Mouse (Mus musculus): Measurements from ENCODE around the gene Fam222b. TPM values are rescaled to one million over a fixed set of nuclear protein-coding genes. Genes with fewer than 3 reads are reported as not detected.
"Not testable (repeated sequence)": the region's sequence is repeated elsewhere in the genome, so short reads cannot be mapped to it uniquely, and the experiment has no call there.

Fam222b gene
- polyA plus RNA-seq (2012; rRNA removed) = 12.5 and 15.2 TPM in 2 replicates

DNA sequence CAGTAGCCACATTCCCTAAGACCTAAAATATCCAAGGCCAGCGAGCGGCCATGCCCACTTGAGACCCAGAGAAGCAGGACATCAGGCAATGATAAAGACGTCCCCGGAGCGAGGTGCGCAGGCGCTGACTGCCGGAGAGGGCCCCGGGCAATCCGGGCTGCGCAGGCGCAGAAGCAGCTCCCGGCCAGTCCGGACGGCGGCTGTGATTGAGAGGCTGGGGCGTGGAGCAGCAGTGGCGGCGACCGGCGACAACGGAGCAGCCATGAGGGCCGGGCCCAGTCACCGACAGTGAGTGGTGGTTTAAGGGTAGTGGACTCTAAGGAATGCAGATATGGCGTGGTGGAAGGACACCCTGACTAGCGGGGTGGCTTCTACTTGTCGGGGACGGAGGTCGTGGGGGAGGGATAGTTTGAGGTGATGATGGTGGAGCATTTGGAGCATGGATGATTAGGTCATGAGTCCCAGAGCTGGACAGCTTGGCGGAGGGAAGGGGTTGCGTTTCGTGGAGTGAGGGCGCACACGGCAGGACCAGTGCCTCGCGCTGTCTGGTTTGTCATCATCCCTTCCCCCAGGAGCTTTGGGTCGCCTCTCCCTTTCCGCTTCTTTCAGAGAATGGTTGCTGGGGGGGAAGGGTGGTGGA is at the start of gene Fam222b:
Fam222b (plus strand) TSS at position 157 of the 640 bp plus-strand sequence.
- no peaks in the 10 kb centered on the region for H3K27me3 ChIP-seq (ENCODE audit: control insufficient read depth, insufficient read depth, low read length)
- H3K36me3 ChIP-seq (ENCODE audit: control insufficient read depth, insufficient read depth, low read length) = no peaks in the 10 kb centered on the region
- DNase-seq (ENCODE audit: low read depth in 1 of 2, low spot score in 2 of 2) = peak; percentile 65 to 92
- no peaks in the 10 kb centered on the region for H3K4me1 ChIP-seq (ENCODE audit: control insufficient read depth, insufficient read depth, insufficient read length)
- H3K4me3 ChIP-seq (ENCODE audit: extremely low read depth, insufficient read depth, insufficient read length) = peak within 1 kb of the TSS; percentile 74
- TF ChIP-seq POLR2A (IDR thresholded peaks at IDR 0.05; ENCODE audit: low read depth, low read length) = peak; percentile 68
- TF ChIP-seq CTCF (IDR thresholded peaks at IDR 0.05; ENCODE audit: extremely low read depth, insufficient read depth, insufficient read length, insufficient replicate concordance) = no peak
- peak within 1 kb of the TSS; percentile 23; the same call in 1 of the 2 replicates for H3K27ac ChIP-seq (ENCODE audit: insufficient read depth, low read length)
- WGBS = under 1% methylated on average over 38 of the region's 38 CpGs

DNA sequence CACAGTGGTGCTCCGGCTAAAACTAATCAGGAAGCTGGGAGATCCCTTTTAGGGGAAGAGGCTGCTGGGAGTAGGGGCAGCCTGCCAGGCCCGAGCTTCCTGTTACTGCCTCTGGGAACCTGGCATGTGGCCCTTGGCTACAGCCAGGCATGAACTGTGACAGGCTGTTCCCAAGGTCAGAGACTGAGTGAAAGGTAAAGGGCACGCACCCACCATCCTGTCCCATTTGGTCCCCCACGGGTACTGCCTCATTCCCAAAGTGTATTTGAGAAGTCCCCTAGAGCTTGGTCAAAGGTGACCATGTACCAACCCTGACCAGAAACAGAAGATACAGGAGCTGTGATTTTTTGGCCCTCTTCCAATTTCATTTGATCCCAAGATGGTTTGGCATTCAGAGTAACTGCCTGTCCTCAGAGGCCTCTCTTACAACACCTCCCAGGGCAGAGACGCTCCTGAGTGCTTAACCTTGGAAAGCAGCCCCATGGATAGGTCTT is 49.7 kb upstream of the Fam222b start:
- no peak for DNase-seq (ENCODE audit: low read depth in 1 of 2, low spot score in 2 of 2)
- no peak overlapping the region for H3K27ac ChIP-seq (ENCODE audit: insufficient read depth, low read length)

DNA sequence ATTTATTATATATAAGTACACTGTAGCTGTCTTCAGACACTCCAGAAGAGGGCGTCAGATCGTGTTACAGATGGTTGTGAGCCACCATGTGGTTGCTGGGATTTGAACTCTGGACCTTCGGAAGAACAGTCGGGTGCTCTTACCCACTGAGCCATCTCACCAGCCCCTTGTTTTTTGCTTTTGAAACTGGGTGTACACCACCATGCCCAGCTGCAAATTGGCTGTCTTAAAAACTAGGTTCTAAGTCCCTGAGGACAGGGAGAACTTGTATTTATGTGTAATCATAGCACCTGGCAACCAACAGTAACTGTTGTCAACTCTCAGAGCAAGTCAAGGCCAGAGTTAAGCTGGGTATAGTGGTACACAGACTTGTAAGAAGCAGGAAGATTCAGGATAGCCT is 45.8 kb upstream of the Fam222b start:
- 90% methylated on average over 4 of the region's 4 CpGs for WGBS
- H3K36me3 ChIP-seq (ENCODE audit: control insufficient read depth, insufficient read depth, low read length); H3K4me1 ChIP-seq (ENCODE audit: control insufficient read depth, insufficient read depth, insufficient read length); H3K4me3 ChIP-seq (ENCODE audit: extremely low read depth, insufficient read depth, insufficient read length); H3K27me3 ChIP-seq (ENCODE audit: control insufficient read depth, insufficient read depth, low read length); DNase-seq (ENCODE audit: low read depth in 1 of 2, low spot score in 2 of 2); H3K27ac ChIP-seq (ENCODE audit: insufficient read depth, low read length): not testable (repeated sequence)

More for the DNA sequence above, 49.7 kb upstream of the Fam222b start:
- Histone ChIP-seq H3K4me1 (ENCODE audit: control insufficient read depth, insufficient read depth, insufficient read length) (no peaks in the 10 kb centered on the region), H3K27me3 (ENCODE audit: control insufficient read depth, insufficient read depth, low read length) (no peaks in the 10 kb centered on the region), H3K36me3 (ENCODE audit: control insufficient read depth, insufficient read depth, low read length) (no peaks in the 10 kb centered on the region), H3K4me3 (ENCODE audit: extremely low read depth, insufficient read depth, insufficient read length) (no peak overlapping the region)
- WGBS = 65% methylated on average over 5 of the region's 5 CpGs
- TF ChIP-seq POLR2A (IDR thresholded peaks at IDR 0.05; ENCODE audit: low read depth, low read length) = no peak
- no peak for TF ChIP-seq CTCF (IDR thresholded peaks at IDR 0.05; ENCODE audit: extremely low read depth, insufficient read depth, insufficient read length, insufficient replicate concordance)

GRCm38 (mm10) chr11:78053078-78053477 is 41.4 kb upstream of the Fam222b start:
- 87% methylated on average over 8 of the region's 8 CpGs for WGBS
- TF ChIP-seq POLR2A (IDR thresholded peaks at IDR 0.05; ENCODE audit: low read depth, low read length) (no peak), CTCF (IDR thresholded peaks at IDR 0.05; ENCODE audit: extremely low read depth, insufficient read depth, insufficient read length, insufficient replicate concordance) (no peak)
- no peaks in the 10 kb centered on the region for H3K27me3 ChIP-seq (ENCODE audit: control insufficient read depth, insufficient read depth, low read length)
- no peaks in the 10 kb centered on the region for H3K4me1 ChIP-seq (ENCODE audit: control insufficient read depth, insufficient read depth, insufficient read length)
- no peak for DNase-seq (ENCODE audit: low read depth in 1 of 2, low spot score in 2 of 2)
- H3K4me3 ChIP-seq (ENCODE audit: extremely low read depth, insufficient read depth, insufficient read length) = no peak overlapping the region
- H3K36me3 ChIP-seq (ENCODE audit: control insufficient read depth, insufficient read depth, low read length) = peaks cover 2% of the 10 kb centered on the region
- H3K27ac ChIP-seq (ENCODE audit: insufficient read depth, low read length) = no peak overlapping the region

- H3K4me1 ChIP-seq (ENCODE audit: control insufficient read depth, insufficient read depth, insufficient read length) = no peaks in the 10 kb centered on the region
- DNase-seq (ENCODE audit: low read depth in 1 of 2, low spot score in 2 of 2) = no peak
- H3K27ac ChIP-seq (ENCODE audit: insufficient read depth, low read length) = no peak overlapping the region
- H3K4me3 ChIP-seq (ENCODE audit: extremely low read depth, insufficient read depth, insufficient read length) = no peak overlapping the region
- peaks cover 5% of the 10 kb centered on the region for H3K36me3 ChIP-seq (ENCODE audit: control insufficient read depth, insufficient read depth, low read length)
- WGBS = 58% methylated on average over 8 of the region's 8 CpGs
- TF ChIP-seq CTCF (IDR thresholded peaks at IDR 0.05; ENCODE audit: extremely low read depth, insufficient read depth, insufficient read length, insufficient replicate concordance) (no peak), POLR2A (IDR thresholded peaks at IDR 0.05; ENCODE audit: low read depth, low read length) (no peak)
- H3K27me3 ChIP-seq (ENCODE audit: control insufficient read depth, insufficient read depth, low read length) = no peaks in the 10 kb centered on the region
Measured at GRCm38 (mm10) chr11:78056946-78057345, 37.5 kb upstream of the Fam222b start.

GRCm38 (mm10) chr11:78059833-78060757 is 34.4 kb upstream of the Fam222b start:
- Histone ChIP-seq H3K36me3 (ENCODE audit: control insufficient read depth, insufficient read depth, low read length) (peaks cover 5% of the 10 kb centered on the region), H3K4me1 (ENCODE audit: control insufficient read depth, insufficient read depth, insufficient read length) (no peaks in the 10 kb centered on the region), H3K4me3 (ENCODE audit: extremely low read depth, insufficient read depth, insufficient read length) (no peak overlapping the region), H3K27ac (ENCODE audit: insufficient read depth, low read length) (no peak overlapping the region), H3K27me3 (ENCODE audit: control insufficient read depth, insufficient read depth, low read length) (no peaks in the 10 kb centered on the region)
- peak; percentile 82; the same call in 1 of the 2 replicates for TF ChIP-seq CTCF (IDR thresholded peaks at IDR 0.05; ENCODE audit: extremely low read depth, insufficient read depth, insufficient read length, insufficient replicate concordance)
- no peak for TF ChIP-seq POLR2A (IDR thresholded peaks at IDR 0.05; ENCODE audit: low read depth, low read length)
- DNase-seq (ENCODE audit: low read depth in 1 of 2, low spot score in 2 of 2) = peak in 1 of 2 experiments; percentile 48
- 47% methylated on average over 9 of the region's 9 CpGs for WGBS

Measured in spleen, adult 2 months (tissue).